Mouse (Mus musculus) kidney, postnatal 0 days (tissue): ENCODE measurements around the gene Gnaq. TPM values are rescaled to one million over a fixed set of nuclear protein-coding genes. Genes with fewer than 3 reads are reported as not detected.

Source experiments
- ATAC-seq: fragments of 200-750 bp; cut with Nextera tagmentation; replicated peaks from 2 replicates; pipeline ENCODE4 v1.8.0; 2017; ENCODE audit warnings: low read depth, moderate number of reproducible peaks, moderate TSS enrichment, moderate library complexity; ENCODE audit not compliant: low FRiP score
- DNase-seq: peaks from one replicate; pipeline ENCODE4 v3.0.0-alpha.2; 2016; ENCODE audit warnings: low spot score
- H3K27ac ChIP-seq: fragments of 300-500 bp; sonication (generic); 2 replicates; pipeline ENCODE4 v1.5.1; 2014; ENCODE audit warnings: mild to moderate bottlenecking
- H3K27me3 ChIP-seq: fragments of 300-500 bp; sonication (generic); 2 replicates; pipeline ENCODE4 v1.6.1; 2014; ENCODE audit warnings: low read length, mixed read lengths; ENCODE audit not compliant: insufficient read depth
- H3K36me3 ChIP-seq: fragments of 300-500 bp; sonication (generic); 2 replicates; pipeline ENCODE4 v1.6.1; 2014; ENCODE audit warnings: low read length, mixed read lengths; ENCODE audit not compliant: insufficient read depth
- H3K4me1 ChIP-seq: fragments of 300-500 bp; sonication (generic); replicated peaks from 2 replicates; pipeline ENCODE4 v1.6.1; 2014; ENCODE audit warnings: antibody characterized with exemption, low read length, mixed read lengths; ENCODE audit not compliant: insufficient read depth
- H3K4me2 ChIP-seq: fragments of 300-500 bp; sonication (generic); 2 replicates; pipeline ENCODE4 v1.6.1; 2014; ENCODE audit warnings: mild to moderate bottlenecking, low read length, moderate library complexity, mixed read lengths
- H3K4me3 ChIP-seq: fragments of 300-500 bp; sonication (generic); replicated peaks from 2 replicates; pipeline ENCODE4 v1.5.1; 2014; ENCODE audit warnings: low read depth, low read length
- H3K9ac ChIP-seq: fragments of 300-500 bp; sonication (generic); 2 replicates; pipeline ENCODE4 v1.6.1; 2014; ENCODE audit warnings: low read depth, low read length
- H3K9me3 ChIP-seq: fragments of 300-500 bp; sonication (generic); replicated peaks from 2 replicates; pipeline ENCODE4 v1.6.1; 2016; ENCODE audit warnings: low read length, inconsistent platforms, mixed read lengths
- CTCF ChIP-seq: IDR thresholded peaks from 2 replicates; pipeline ENCODE4 v1.5.1; 2016; ENCODE audit warnings: antibody characterized with exemption, low read depth, mild to moderate bottlenecking, moderate library complexity
- WGBS: fragments of 180-500 bp; shearing (Covaris S2); extraction: QIAGEN DNeasy Blood & Tissue Kit; methylation state at CpG from one replicate; pipeline ENCODE4 v1.1.7; 2014; 5-methylcytosine and 5-hydroxymethylcytosine counted together
- polyA plus RNA-seq: library from polyadenylated mRNA; unstranded; fragments of >200 nt; fragmentation: Nextera tagmentation; extraction: Ambion mirVana; gene quantifications from 2 replicates; pipeline ENCODE4 v1.2.1, GENCODE M21; 2015

Gnaq gene
- polyA plus RNA-seq, 1 experiment from 2014 or later, result 27.2 TPM

DNA sequence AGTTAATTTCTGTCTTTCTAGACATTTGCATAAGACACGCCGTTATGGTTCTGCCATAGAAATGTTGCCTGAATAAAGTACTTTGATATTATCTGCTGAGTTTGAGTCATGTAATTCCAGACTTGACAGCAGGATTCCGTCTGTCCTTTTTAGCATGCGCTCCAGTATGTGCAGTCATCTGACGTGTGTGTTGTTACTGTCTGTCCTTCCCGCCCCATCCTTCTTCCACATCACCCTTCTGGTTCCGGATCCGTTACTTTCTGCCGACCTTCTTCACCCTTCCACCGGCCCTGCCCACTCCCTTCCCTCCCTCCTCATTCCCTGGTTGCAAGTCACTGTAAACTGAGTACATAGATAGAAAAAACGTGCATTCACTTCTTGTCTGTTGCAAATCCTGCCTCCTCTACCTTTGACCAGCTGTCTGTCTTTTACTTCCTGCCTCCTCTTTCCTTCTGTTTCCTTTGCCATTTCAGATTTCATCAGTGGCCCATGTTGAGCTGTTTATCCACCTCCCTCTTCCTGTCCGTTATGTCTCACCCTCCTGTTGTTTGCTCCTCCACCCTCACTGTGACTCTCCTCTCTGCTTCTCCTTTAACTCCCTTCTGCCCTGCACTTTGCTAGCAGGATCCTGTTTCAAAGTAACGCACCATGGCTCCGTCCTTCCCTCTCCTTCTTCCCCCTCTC, 185.6 kb downstream of the Gnaq start:
- H3K36me3 ChIP-seq, result no peaks in the 10 kb centered on the region
- no peak for TF ChIP-seq CTCF
- H3K27ac ChIP-seq, result no peak overlapping the region; the same call in 1 of the 2 replicates
- no peaks in the 10 kb centered on the region; the same call in 1 of the 2 replicates for H3K4me1 ChIP-seq
- H3K4me2 ChIP-seq, result no peak overlapping the region
- ATAC-seq, result no peak; the same call in 1 of the 2 replicates
- no peak overlapping the region for H3K4me3 ChIP-seq
- peak; percentile 43 for DNase-seq
- no peaks in the 10 kb centered on the region for H3K9me3 ChIP-seq
- H3K27me3 ChIP-seq, result no peaks in the 10 kb centered on the region
- 24% methylated on average over 14 of the region's 14 CpGs for WGBS
- H3K9ac ChIP-seq, result no peak overlapping the region

DNA sequence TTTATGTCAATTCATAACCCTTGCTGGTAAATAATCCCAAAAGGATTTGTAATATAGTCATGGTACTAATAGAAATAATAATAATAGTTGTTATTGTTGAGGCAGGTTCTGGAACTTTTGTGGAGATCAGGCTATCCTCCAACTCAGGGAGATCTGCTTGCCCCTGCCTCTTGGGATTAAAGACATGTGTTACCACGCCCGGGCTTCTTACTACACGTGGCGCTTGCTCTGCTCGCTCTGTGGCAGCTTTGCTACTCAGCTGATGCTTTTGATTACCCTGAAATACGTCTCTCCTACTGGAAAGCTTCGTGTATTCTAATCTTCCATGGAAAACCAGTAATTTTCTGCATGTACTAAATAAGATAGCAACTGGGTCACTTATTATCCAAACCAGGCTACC, 187.4 kb downstream of the Gnaq start:
- Histone ChIP-seq H3K36me3 (no peaks in the 10 kb centered on the region), H3K4me3 (no peak overlapping the region), H3K4me1 (no peaks in the 10 kb centered on the region; the same call in none of the 2 replicates), H3K27ac (no peak overlapping the region), H3K9me3 (no peaks in the 10 kb centered on the region), H3K9ac (no peak overlapping the region), H3K27me3 (no peaks in the 10 kb centered on the region), H3K4me2 (no peak overlapping the region)
- ATAC-seq (no peak), DNase-seq (no peak)
- TF ChIP-seq CTCF, result no peak
- WGBS, result 89% methylated on average over 7 of the region's 7 CpGs

DNA sequence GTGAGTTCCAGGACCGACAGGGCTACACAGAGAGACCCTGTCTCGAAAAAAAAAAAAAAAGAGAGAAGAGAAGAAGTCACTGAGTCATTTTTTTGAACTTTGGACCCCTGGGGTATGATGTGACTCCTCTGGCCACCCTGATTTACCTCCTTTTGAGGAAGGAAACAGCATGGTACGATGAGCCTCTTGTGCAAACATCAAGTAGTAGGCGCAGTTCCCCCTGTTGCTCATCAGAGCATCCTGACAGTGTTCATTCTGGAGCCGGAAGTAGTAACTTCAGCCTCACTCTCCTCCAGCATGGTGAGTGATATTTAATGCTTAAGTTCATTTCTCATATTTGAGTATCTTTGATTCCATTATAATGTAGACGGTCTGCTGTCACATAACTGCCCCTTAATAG, 190.4 kb downstream of the Gnaq start:
- no peak overlapping the region for H3K9ac ChIP-seq
- H3K36me3 ChIP-seq, result no peaks in the 10 kb centered on the region
- DNase-seq (no peak), ATAC-seq (no peak)
- 90% methylated on average over 6 of the region's 6 CpGs for WGBS
- H3K27ac ChIP-seq, result no peak overlapping the region
- H3K4me2 ChIP-seq, result no peak overlapping the region
- no peak overlapping the region for H3K4me3 ChIP-seq
- no peaks in the 10 kb centered on the region for H3K27me3 ChIP-seq
- no peaks in the 10 kb centered on the region for H3K9me3 ChIP-seq
- TF ChIP-seq CTCF, result no peak
- H3K4me1 ChIP-seq, result peaks cover 20% of the 10 kb centered on the region

DNA sequence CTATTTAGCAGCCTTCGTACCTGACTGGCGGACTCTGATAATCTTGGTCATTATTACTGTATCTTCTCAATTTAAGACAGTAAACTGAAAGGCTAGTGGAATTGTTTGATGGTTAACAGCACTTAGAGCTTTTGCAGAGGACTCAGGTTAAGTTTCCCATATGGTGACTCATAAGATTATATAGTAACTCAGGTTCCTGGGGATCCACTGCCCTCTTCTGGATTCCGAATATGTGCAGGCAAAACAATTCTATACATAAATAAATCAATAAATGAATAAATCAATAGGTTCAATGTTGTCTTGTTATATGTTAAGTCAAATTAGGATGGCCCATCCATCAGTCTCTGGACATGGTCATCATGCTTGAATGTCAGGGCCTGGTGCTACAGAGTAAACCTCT, 191.6 kb downstream of the Gnaq start:
- WGBS, result 84% methylated on average over 3 of the region's 3 CpGs
- H3K4me3 ChIP-seq, result no peak overlapping the region
- no peaks in the 10 kb centered on the region for H3K36me3 ChIP-seq
- H3K27ac ChIP-seq, result no peak overlapping the region
- DNase-seq, result no peak
- H3K4me2 ChIP-seq, result no peak overlapping the region
- H3K4me1 ChIP-seq, result peaks cover 21% of the 10 kb centered on the region; the same call in 1 of the 2 replicates
- H3K9ac ChIP-seq, result no peak overlapping the region
- ATAC-seq, result no peak
- peak; percentile 53 for TF ChIP-seq CTCF
- no peaks in the 10 kb centered on the region for H3K9me3 ChIP-seq
- H3K27me3 ChIP-seq, result no peaks in the 10 kb centered on the region

DNA sequence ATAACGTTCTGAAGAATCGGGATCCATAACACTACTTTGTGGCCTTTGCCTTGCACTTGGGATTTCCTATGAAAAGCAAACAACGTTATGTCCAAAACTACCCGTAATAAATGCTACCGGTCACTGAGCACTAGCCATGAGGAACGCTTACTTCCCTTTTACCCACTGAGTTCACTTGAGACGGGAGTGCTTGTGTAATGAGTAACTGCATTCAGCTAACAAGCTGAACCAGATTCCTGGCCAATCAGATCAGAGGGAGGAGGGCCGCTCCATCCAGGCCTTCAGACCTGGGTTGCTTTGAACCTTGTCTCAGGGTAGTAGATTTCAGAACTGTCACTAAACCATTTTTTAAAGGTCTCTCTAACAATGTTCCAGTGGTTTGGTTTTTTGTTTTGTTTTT, 193.3 kb downstream of the Gnaq start:
- H3K27ac ChIP-seq, result peak overlapping the region; percentile 65; the same call in 1 of the 2 replicates
- DNase-seq, result peak; percentile 84
- no peaks in the 10 kb centered on the region for H3K36me3 ChIP-seq
- H3K4me2 ChIP-seq, result peak overlapping the region; percentile 25
- no peaks in the 10 kb centered on the region for H3K9me3 ChIP-seq
- H3K4me1 ChIP-seq, result peaks cover 21% of the 10 kb centered on the region; the same call in 1 of the 2 replicates
- H3K27me3 ChIP-seq, result no peaks in the 10 kb centered on the region
- no peak for TF ChIP-seq CTCF
- no peak overlapping the region for H3K9ac ChIP-seq
- no peak overlapping the region for H3K4me3 ChIP-seq
- WGBS, result 13% methylated on average over 8 of the region's 8 CpGs
- ATAC-seq, result peak; percentile 93

DNA sequence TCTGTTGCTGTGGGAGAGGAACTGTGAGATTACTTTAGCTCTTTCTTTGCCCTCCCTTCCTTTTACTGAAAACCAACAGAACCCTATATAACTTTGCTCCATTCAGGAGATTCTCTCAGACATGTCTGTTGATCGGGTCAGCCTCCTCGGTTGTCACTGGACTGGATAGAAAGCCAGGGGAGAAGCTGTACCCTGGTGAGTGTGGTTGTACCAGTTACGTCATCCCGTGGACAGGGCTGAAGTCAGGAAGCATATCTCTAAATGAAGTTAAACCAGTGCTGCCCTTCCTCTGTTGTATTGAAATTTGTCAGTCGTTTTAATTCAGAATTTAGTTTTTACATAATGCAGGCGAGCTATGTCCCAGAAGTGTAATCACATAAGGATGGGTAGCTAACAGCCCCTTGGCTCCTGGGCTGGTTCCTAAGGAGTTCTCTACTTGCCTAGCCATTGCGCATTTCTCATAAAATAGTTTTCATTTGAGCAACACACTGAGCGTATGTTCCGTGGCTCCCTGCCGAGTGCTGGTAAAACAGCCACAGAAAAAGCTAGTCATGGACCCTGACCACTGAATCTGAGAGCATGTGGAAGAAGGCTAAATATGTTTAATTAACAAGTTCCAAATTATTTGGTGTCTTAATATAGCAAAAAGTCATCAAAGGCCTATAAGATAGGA, 194.9 kb downstream of the Gnaq start:
- no peaks in the 10 kb centered on the region for H3K36me3 ChIP-seq
- peaks cover 21% of the 10 kb centered on the region; the same call in 1 of the 2 replicates for H3K4me1 ChIP-seq
- DNase-seq, result no peak
- no peaks in the 10 kb centered on the region for H3K9me3 ChIP-seq
- H3K27me3 ChIP-seq, result no peaks in the 10 kb centered on the region
- no peak overlapping the region for H3K9ac ChIP-seq
- WGBS, result 77% methylated on average over 10 of the region's 10 CpGs
- ATAC-seq, result no peak
- H3K27ac ChIP-seq, result 0 out of 2 replicates have a peak overlapping the region, but pooled peaks have one; percentile 6
- no peak overlapping the region for H3K4me2 ChIP-seq
- no peak overlapping the region for H3K4me3 ChIP-seq
- TF ChIP-seq CTCF, result no peak
